Mouse (Mus musculus) cerebellum, adult 2 months (tissue): ENCODE data around the gene Bach2.

Source experiments
- CTCF ChIP-seq: fragments of 200-500 bp; IDR thresholded peaks from 2 replicates; pipeline ENCODE4 v1.5.1; 2011; ENCODE audit warnings: low read depth, mild to moderate bottlenecking, control low read depth, low read length, moderate library complexity, borderline replicate concordance; ENCODE audit not compliant: insufficient read depth
- POLR2A ChIP-seq: fragments of 200-500 bp; IDR thresholded peaks from 2 replicates; pipeline ENCODE4 v1.6.1; 2011; ENCODE audit warnings: low read length, control low read depth, borderline replicate concordance; ENCODE audit not compliant: insufficient read depth

DNA sequence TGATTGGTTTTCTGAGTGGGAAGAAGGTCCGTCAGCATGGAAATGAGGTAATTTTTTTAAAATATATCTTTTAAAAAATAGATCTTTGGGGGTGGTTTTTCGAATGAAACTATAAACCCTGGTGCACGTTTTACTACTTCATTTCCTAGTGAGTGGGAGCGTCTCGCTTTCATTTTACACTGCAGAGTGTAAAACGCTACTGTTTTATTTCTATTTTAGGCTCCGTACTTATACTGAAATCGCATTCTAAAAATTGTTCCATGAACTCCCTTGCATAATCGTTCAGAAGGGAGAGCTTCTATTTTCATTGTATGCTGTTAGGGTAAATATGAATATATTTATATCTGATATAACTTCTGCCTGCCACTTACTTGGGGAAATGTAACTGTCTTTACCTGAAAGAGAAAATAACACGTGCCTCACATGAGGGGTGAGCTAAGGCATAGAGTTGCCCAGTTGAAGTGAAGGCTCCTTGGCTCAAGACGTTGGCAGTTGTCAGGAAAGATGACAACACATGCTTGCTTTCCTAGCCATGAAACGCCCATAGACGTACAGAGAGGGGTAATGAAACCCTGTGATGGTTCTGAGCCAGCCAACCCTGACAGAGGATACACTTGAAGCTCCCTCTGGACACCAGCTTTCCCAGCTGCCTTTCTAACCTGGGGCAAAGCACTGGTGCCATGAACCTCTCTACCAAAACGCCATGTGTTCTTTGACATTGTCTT is 306.4 kb downstream of the Bach2 start:
- no peak for TF ChIP-seq CTCF
- TF ChIP-seq POLR2A, result no peak
